Mouse (Mus musculus) erythroblast, embryonic 14.5 days (primary cell): ENCODE results near the gene BC005537.

Experiments
- GATA1 ChIP-seq: IDR thresholded peaks from 2 replicates; pipeline ENCODE4 v1.6.1; 2012; ENCODE audit warnings: low read length, inconsistent platforms, mixed read lengths
- TAL1 ChIP-seq: IDR thresholded peaks from 3 replicates; pipeline ENCODE4 v1.6.1; 2012; ENCODE audit warnings: low read length, inconsistent platforms, mixed read lengths

- TF ChIP-seq TAL1 (no peak), GATA1 (no peak)
Observed at GRCm38 (mm10) chr13:24778026-24778425, 23.4 kb upstream of the BC005537 start.
